Mouse (Mus musculus) olfactory bulb, adult 2 months (tissue): ENCODE measurements around the gene Tshz2. TPM values are rescaled to one million over a fixed set of nuclear protein-coding genes. Genes with fewer than 3 reads are reported as not detected.

Experiments
- H3K27ac ChIP-seq: fragments of 200-500 bp; 2 replicates; pipeline ENCODE4 v1.5.1; 2012; ENCODE audit warnings: low read depth, low read length; ENCODE audit not compliant: insufficient read depth
- H3K4me1 ChIP-seq: fragments of 200-500 bp; 2 replicates; pipeline ENCODE4 v1.6.1; 2012; ENCODE audit warnings: low read length; ENCODE audit not compliant: control insufficient read depth, insufficient read depth
- H3K4me3 ChIP-seq: fragments of 200-500 bp; 2 replicates; pipeline ENCODE4 v1.5.1; 2012; ENCODE audit warnings: mild to moderate bottlenecking, low read depth, low read length, moderate library complexity; ENCODE audit not compliant: insufficient read depth
- CTCF ChIP-seq: fragments of 200-500 bp; IDR thresholded peaks from 2 replicates; pipeline ENCODE4 v1.5.1; 2012; ENCODE audit warnings: low read depth, mild to moderate bottlenecking, low read length, moderate library complexity; ENCODE audit not compliant: insufficient read depth
- POLR2A ChIP-seq: fragments of 200-500 bp; IDR thresholded peaks from 2 replicates; pipeline ENCODE4 v1.6.1; 2012; ENCODE audit warnings: mild to moderate bottlenecking, low read depth, low read length, moderate library complexity; ENCODE audit not compliant: insufficient read depth
- WGBS: fragments of 180-500 bp; shearing (Covaris S2); methylation state at CpG from one replicate; pipeline ENCODE4 v1.1.7; 2018; 5-methylcytosine and 5-hydroxymethylcytosine counted together
- polyA plus RNA-seq: library from polyadenylated mRNA; stranded (reverse); fragments of >200 nt; gene quantifications from 2 replicates; pipeline ENCODE4 v1.2.4, GENCODE M21; 2012; ENCODE audit warnings: low replicate concordance; ENCODE audit not compliant: missing spikeins, insufficient read depth, insufficient read length

The Tshz2 gene
- polyA plus RNA-seq, 1 experiment, result not detected

DNA sequence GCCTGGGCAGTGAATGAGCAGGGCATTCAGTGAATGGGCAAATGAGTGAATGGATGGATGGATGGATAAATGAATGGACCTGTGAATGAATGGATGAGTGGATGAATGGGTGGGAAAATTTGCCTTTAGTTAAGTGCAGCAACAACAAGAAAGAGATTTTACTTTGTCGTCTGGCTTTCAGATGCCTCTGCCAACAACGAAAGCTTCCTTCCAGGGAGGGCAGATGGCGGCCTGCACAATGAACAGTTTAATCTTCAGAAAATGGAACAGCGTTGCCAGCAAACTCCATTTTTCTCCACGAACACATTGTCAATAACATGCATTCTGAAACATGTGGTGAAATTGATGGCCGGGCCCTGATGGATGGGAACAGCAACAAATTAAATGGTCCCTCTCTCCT lies 418.6 kb downstream of the Tshz2 start:
- H3K4me1 ChIP-seq, result no peaks in the 10 kb centered on the region
- H3K4me3 ChIP-seq, result no peak overlapping the region
- no peak overlapping the region for H3K27ac ChIP-seq
- TF ChIP-seq CTCF (no peak), POLR2A (no peak)
- 22% methylated on average over 6 of the region's 6 CpGs for WGBS

DNA sequence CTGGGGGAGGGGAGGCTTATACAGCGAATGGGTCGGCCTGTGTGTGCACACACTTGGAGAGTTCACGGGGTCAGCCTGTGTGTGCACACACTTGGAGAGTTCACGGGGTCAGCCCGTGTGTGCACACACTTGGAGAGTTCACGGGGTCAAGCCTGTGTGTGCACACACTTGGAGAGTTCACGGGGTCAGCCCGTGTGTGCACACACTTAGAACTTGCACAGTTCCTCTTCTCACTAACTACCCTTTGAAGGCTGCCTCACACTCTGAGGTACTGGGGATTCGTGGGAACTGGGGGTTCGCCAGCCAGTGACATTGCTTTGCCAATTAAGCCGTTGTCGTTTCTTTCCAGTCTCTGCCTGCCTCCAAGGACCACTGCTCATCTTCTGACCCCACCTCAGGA lies 422.1 kb downstream of the Tshz2 start:
- 83% methylated on average over 12 of the region's 12 CpGs for WGBS
- TF ChIP-seq CTCF (no peak), POLR2A (no peak)
- no peaks in the 10 kb centered on the region for H3K4me1 ChIP-seq
- H3K4me3 ChIP-seq, result no peak overlapping the region
- no peak overlapping the region for H3K27ac ChIP-seq

DNA sequence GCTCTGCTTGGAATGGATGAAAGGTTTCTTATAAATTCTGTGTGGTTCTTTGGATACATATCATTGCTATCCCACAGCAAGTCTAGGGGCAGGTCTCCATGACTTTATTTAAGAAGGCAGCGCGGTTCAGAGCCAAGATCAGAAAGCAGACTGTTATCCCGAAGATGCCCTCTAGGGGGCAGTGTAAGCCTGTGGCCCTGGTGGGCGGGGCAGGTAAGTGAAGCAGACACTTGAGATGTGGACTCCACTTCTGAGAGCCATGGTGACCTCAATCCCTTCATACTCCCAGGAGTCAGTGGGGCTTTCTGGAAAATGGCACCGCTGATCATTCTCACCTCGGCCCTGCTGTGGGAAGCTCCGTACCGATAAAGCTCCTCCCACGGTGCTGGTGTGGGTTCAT lies 422.6 kb downstream of the Tshz2 start:
- H3K27ac ChIP-seq, result no peak overlapping the region
- 45% methylated on average over 9 of the region's 9 CpGs for WGBS
- no peak overlapping the region for H3K4me3 ChIP-seq
- TF ChIP-seq CTCF (peak; percentile 36; the same call in 1 of the 2 replicates), POLR2A (no peak)
- H3K4me1 ChIP-seq, result no peaks in the 10 kb centered on the region

DNA sequence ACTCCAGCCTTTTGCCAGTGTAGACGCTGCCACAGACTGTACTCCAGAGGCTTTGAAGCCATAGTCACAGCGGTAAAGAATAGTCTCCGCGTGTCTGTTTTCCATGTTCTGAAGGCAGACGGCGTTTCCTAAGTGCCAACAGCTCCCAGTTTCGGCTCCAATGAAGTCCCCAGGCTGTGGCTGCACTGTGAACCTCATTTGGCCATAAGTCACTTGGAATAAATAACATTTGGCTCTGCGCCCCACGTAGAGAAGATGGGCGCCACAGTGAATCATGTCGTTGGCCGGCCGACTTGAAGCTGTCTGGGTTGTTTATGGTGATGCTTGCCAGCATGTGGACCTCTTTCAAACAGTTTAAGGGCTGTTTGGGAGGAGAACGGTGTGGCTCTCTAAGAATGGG lies 426.0 kb downstream of the Tshz2 start:
- WGBS, result 42% methylated on average over 14 of the region's 14 CpGs
- no peak for TF ChIP-seq CTCF
- no peak for TF ChIP-seq POLR2A
- Histone ChIP-seq H3K27ac (no peak overlapping the region), H3K4me1 (no peaks in the 10 kb centered on the region), H3K4me3 (no peak overlapping the region)

DNA sequence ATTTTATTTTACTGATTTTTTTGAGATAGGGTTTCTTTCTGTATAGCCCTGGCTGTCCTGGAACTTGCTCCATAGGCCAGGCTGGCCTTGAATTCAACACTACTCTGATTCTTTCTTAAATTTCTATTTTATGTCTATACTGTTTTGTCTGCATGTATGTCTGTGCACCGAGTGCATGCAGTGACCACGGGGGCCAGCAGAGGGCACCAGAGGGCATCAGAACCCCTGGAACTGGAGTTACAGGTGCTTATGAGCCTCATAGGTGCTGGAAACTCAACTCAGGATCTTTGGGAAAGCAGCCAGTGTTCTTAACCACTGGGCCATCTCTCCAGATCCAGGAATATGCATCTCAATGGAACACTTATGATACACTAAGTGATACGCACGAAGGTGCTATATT lies 427.3 kb downstream of the Tshz2 start:
- no peak for TF ChIP-seq CTCF
- TF ChIP-seq POLR2A, result no peak
- WGBS, result 71% methylated on average over 4 of the region's 4 CpGs
- no peak overlapping the region for H3K4me3 ChIP-seq
- no peaks in the 10 kb centered on the region for H3K4me1 ChIP-seq
- H3K27ac ChIP-seq, result no peak overlapping the region

DNA sequence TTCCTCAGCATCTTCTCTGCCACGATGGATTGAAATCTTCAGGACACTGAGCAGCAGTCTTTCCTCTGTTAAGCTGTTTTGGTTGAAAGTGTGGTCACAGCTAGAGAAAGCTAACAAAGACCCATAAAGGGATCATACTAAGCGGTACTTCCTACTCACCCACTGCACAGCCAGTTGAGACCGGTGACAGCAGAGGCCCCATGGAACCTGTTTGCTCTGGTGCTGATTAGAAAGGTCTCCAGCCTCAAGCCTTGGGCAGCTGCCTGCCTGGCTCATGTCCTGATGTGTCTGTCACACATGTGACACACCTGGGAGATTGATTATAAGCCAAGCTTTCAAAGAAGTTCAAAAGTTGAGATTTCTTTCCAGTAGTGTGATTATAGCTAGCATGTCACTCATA lies 429.6 kb downstream of the Tshz2 start:
- Histone ChIP-seq H3K4me1 (no peaks in the 10 kb centered on the region), H3K4me3 (no peak overlapping the region), H3K27ac (no peak overlapping the region)
- no peak for TF ChIP-seq CTCF
- TF ChIP-seq POLR2A, result no peak
- WGBS, result 93% methylated on average over 3 of the region's 3 CpGs

DNA sequence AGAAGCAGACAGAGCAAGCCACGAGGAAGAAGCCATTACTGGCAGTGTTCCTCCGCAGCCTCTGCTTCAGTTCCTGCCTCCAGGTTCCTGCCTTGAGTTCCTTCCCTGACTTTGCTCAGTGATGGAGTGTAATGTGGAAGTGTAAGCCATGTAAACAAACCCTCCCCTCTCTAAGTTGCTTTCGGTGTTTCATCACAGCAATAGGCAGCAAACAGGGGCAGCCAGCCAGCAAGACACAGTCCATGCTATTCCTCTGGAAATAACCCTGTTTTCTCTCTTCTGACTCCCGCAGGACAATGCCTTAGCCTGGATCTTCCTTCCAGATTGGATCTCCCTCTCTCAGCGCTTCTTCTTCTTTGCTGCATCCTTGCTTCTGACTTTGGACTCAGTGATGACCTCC lies 437.2 kb downstream of the Tshz2 start:
- Histone ChIP-seq H3K4me1 (no peaks in the 10 kb centered on the region), H3K4me3 (no peak overlapping the region), H3K27ac (no peak overlapping the region)
- WGBS, result 83% methylated on average over 5 of the region's 5 CpGs
- no peak for TF ChIP-seq POLR2A
- TF ChIP-seq CTCF, result no peak

DNA sequence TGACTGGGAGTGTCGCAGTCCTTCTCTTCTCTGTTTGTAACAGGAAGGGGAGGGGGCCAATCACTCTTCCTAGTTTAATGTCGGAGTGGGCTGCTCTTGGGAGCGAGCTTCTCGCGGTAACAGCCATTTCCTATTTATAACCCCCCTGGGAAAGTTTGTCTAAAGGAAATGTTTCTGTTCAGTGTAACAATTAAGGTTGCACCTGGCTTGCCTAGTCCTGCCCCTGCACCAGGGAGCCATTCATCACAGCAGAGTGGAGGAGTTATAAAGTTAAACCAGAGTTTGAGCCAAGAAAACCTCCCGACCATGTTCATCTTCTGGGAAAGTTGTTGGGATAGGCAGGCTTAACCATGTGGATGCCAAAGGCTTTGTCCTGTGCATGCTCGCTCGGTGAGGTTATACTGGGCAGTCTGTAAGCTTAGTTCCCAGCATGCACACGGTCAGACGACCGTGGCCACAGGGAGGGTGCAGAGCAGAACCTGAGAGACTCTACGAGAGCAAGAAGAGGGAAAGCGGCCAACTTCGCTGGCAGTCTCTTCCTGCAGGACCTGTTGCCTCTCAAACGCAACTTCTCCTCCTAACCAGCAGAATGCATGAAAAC lies 437.9 kb downstream of the Tshz2 start:
- Histone ChIP-seq H3K27ac (no peak overlapping the region), H3K4me1 (no peaks in the 10 kb centered on the region), H3K4me3 (no peak overlapping the region)
- 41% methylated on average over 15 of the region's 15 CpGs for WGBS
- TF ChIP-seq POLR2A (no peak), CTCF (no peak)

DNA sequence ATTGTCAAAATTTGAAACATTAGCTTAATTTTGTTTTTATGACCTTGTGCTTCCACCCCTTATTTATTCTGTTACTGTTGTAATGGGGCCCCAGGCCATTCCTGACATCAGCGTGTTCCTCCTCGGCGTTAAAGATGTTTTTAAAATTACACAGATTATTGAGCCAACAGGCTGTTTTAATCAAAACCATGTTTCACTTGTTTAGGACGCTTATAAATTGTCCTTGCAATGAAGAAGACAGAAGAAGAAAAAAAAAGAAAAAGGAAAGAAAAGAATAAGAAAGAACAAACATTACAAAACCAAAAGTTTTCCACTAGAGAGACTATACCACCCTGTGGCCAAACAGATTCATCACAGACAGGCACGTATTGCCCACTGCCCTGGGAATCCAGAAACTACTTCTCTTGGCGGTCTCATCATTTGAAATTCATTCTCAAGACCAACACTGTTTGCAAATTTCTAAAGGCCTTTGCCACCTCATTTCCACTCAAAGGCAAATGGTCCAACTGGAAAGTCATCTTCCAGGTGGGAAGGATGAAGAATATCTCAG lies 444.2 kb downstream of the Tshz2 start:
- WGBS, result 77% methylated on average over 6 of the region's 6 CpGs
- no peak overlapping the region for H3K27ac ChIP-seq
- TF ChIP-seq POLR2A (no peak), CTCF (no peak)

DNA sequence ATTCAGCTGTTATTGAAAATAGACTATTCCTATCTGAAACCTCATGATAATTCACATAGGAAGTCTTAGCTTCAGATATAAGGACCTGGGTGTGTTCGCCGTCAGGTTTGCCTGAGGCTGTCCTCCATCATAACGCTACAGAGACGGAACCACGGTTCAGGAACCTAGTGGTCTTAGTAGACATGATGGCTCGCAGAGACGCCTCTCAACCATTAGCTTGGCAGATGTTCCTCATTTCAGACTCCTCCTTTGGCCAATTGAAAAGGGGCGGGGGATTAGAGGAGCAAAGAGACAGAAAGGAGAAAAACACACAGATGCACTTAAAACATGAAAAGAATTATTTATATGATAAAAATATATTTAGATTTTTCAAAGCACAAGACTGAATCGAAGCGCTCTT lies 445.2 kb downstream of the Tshz2 start:
- no peaks in the 10 kb centered on the region for H3K4me1 ChIP-seq
- no peak overlapping the region for H3K4me3 ChIP-seq
- WGBS, result 94% methylated on average over 10 of the region's 10 CpGs
- TF ChIP-seq POLR2A (no peak), CTCF (no peak)
- H3K27ac ChIP-seq, result no peak overlapping the region

More for the DNA sequence above, 444.2 kb downstream of the Tshz2 start:
- no peak overlapping the region for H3K4me3 ChIP-seq
- H3K4me1 ChIP-seq, result no peaks in the 10 kb centered on the region
